Mouse (Mus musculus): ENCODE measurements around the gene Gm5148.

Gene Gm5148

DNA sequence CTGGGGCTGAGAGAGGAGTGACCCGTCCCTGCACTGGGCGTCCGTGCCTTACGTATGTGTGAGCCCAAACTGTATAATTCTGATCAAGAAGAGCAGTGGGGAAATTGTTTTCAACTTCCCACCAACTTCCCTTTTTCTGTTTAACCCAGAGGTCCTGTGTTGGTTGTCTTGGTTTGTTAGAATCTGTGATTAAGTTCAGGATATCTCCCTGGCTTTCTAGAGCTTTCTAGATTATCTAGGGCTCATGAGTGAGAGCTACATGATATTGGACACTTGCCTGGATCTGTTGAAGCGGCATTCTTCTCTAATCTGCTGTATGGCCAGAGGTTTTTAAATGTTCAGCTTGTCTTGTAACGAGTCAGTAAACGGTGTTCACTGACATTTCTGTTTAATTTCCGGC is 30.7 kb downstream of the Gm5148 start:
- DNase-seq (ENCODE audit: low read depth, low spot score), result no peak

DNA sequence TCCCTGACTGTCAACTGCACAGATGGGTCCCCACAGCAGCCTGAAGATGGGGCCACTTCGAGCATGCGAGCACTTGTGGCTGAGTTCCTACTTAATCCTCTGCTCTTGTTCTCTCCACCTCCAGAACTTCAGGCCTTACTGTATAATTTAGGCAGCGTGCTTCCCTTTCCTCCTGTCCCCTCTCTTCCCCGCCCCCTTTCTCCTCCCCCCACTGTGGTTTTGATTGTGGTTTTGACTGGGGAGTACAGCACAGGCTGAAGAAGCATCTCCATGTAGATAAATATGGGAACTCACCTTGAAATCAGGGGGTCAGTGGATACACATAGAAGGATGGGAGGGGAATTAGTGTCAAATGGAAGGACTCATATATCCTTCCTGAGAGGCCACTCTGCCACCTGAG is 31.3 kb downstream of the Gm5148 start:
- DNase-seq (ENCODE audit: low read depth, low spot score), result no peak

DNA sequence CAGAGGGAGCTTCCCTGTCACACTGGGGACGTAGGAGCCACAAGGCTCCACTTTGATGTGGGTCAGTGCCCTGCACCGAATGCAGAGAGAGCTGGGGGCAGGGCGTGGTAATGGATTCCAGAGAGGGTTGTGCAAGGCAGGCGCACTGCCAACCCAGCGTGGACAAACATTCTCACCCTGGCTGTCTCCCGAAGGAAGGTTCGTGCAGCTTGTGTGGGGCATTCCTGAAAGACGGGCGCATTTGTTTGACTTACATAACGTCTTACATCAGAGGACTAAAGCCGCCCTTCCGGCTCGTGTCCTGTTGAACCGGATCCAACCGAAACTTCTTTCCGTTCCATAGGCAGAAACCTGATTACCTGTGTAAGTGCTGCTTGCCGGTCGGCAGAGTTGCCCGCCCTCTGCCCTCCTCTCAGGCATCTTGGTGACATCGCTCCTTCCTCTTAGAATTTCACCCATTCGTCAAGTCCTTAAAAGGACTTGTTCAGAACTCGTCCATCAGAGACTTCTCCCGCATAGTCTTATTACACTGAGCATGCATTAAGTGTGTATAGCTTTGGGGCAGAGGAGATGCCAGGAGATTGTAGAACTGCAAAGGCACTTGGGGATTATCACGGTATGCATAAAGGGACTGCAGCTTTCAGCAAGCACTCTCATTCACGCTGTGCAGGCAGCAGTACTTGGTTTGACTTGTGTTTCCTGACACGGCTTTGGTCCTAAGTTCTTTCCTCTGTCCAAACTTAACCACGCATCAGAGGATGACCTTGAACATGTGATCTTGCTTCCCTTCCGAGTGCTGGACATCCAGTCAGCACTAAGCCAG is 36.9 kb downstream of the Gm5148 start:
- peak; percentile 67 for DNase-seq (ENCODE audit: low read depth, low spot score)

GRCm38 (mm10) chr3:37686751-37687150 is 37.5 kb downstream of the Gm5148 start:
- no peak for DNase-seq (ENCODE audit: low read depth, low spot score)

DNA sequence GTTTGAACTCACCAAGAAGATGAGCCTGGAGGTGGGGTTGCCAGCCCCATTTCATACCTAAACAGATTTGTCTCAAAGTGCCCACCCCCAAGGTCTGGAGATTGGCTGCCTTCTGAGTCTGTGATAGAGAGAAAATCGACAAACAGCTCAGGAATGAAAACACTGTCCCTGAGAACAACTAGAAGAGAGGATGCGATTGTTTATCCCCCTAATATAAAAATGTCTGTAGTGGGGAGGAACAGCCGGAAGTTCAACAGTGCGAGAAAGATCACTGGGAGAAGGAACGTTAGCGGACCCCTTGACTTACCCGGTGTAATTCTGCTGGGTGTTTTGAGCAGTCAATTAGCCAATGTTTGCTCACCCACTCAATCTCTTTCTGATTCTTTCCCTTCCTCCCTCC is 38.1 kb downstream of the Gm5148 start:
- no peak for DNase-seq (ENCODE audit: low read depth, low spot score)

GRCm38 (mm10) chr3:37676291-37676690 is 48.0 kb downstream of the Gm5148 start:
- no peak for DNase-seq (ENCODE audit: low read depth, low spot score)

GRCm38 (mm10) chr3:37675056-37675525 is 49.2 kb downstream of the Gm5148 start:
- DNase-seq (ENCODE audit: low read depth, low spot score), result no peak

DNA sequence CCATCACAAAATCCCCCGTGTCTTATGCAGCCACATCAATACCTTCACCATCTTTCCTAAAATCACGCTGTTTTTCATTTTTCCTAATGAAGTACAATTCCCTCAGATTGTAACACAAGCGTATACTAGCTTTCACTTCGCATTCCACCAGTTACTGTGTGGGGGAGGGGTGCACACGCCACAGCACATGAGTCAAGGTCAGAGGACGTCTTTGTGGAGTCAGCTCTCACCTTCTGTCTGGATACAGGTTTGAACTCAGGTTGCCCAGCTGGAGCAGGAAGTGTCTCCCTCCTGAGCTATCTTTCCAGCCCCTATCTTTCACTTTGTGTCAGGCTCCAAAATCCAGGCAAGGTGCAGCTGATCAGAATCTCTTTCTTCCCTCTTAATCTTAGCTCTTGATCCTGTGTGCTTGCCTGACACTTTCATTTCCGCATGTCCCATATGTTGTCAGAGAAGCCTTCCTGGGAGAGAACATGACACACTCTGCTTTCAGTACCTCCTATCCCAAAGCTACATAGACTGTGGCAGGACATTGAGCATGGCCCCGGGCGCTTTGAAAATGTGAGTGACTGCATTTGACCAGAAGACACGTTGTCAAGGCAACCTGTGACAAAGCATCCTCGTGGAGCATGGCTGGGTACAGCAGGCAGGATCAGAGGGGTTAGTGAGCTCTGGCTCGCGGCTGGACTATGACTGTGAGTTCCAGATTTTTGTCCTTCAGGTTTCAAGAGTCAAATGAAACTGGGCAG is 50.6 kb downstream of the Gm5148 start:
- peak; percentile 62 for DNase-seq (ENCODE audit: low read depth, low spot score)

DNA sequence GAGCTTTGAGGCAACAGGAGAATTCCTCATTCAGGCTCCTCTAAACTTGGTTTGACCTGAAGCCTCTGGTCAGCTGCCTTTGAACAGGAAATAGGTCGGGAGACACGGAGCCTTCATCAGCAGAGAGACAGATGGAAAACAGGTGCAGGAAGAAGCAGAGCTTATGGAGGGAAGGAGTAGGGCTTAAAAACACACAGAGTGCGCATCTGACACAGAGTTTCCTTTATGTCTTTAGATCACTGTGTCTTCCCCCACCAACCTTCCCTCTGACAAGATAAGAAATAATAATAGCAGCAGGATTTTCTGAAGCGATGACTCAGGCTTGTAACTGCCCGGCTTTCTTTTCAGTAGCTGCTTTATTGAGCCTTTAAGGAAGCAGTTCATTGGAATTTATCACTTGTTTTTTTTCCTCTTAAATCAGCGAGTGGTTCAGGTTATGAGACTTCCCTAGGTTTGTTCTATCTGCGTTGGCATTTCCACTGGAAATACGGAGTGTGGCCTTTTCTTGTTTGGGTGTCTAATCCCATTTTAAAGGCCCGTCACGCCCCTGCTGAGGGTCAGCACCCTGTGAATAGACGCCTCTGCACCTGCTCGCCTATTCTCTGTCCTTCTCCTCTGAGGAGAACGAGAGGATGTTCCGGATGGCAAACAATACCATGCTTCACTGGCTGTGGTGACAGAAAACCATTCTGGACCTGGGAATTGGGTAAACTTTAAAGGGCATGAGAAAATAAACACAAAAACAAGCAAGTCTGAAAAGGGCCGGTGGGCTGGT is 51.8 kb downstream of the Gm5148 start:
- no peak for DNase-seq (ENCODE audit: low read depth, low spot score)

DNA sequence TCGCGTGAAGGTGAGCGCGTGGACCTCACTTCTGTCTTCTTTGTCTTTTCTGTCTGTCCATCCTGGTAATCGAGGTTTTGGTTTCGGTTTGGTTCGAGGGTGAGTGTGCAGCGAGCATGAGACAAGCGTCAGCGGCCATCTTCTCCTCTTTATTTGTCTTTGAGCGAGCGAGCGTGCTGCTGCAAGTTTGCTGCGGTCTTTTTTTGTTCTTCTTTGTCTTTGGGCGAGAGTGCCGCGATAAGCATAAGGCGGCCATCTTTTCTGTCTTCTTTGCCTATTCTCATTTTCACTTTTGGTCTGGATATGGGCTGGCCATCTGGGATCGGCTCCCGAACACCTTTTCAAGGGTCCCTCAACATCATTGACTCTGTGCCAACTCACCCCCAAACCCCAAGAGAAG is 55.2 kb downstream of the Gm5148 start:
- no peak for DNase-seq (ENCODE audit: low read depth, low spot score)

GRCm38 (mm10) chr3:37668652-37669051 is 55.6 kb downstream of the Gm5148 start:
- DNase-seq (ENCODE audit: low read depth, low spot score), result no peak

GRCm38 (mm10) chr3:37667736-37668135 is 56.6 kb downstream of the Gm5148 start:
- peak; percentile 75 for DNase-seq (ENCODE audit: low read depth, low spot score)

- DNase-seq (ENCODE audit: low read depth, low spot score), result no peak
These were observed 57.2 kb downstream of the Gm5148 start for GRCm38 (mm10) chr3:37667119-37667467.

DNA sequence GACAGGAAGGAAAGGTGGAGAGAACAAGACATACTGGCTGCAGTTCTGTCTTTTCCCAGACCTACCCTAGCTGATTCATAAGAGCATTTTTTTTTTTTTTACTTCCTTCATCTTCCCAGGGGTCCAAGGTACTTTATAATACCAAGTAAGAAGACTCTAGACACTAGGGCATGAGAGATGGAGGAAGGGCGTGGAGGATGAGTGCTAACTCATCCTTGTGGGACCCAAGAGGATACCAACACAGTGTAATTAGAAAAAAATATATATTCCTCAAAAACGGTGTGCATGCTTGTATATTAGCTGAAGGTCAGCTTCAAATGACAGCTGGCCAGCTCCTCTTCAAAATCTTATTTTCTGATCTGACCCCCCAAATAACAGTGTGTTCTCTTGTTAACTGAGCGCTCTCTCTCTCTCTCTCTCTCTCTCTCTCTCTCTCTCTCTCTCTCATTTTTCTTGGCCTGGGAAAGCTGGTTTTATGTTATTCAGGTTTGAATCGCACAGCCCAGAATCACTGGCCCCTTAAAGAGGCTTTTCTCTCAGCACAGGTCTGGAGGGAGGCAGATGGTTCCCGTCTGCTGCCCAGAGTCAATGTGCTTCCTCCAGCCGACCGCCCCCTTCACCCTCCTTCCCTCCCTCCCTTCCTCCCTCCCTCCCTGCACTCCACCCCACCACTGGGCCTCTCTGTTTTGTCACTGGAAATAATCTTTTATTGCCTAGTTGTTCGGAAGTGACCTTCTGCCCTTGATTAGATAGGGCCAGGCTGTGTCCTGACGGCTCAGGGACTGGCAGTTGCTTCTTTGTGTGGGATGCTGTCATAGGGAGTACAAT is 57.8 kb downstream of the Gm5148 start:
- DNase-seq (ENCODE audit: low read depth, low spot score), result no peak
